Mouse (Mus musculus): Measurements from ENCODE around the gene Cbx1. TPM values are rescaled to one million over a fixed set of nuclear protein-coding genes. Genes with fewer than 3 reads are reported as not detected.
"Not testable (repeated sequence)": the region's sequence is repeated elsewhere in the genome, so short reads cannot be mapped to it uniquely, and the experiment has no call there.

Cbx1 gene
- polyA plus RNA-seq, 1 experiment: not detected

GRCm38 (mm10) chr11:96780306-96780705 lies 8.6 kb upstream of the Cbx1 start:
- TF ChIP-seq CTCF (IDR thresholded peaks at IDR 0.05; ENCODE audit: insufficient read depth, low read depth, low read length): no peak
- no peak for TF ChIP-seq POLR2A (IDR thresholded peaks at IDR 0.05; ENCODE audit: insufficient read depth, low read depth, low read length)
- WGBS: 80% methylated on average over 5 of the region's 5 CpGs
- peaks cover under 1% of the 10 kb centered on the region; the same call in 1 of the 2 replicates for H3K4me1 ChIP-seq (ENCODE audit: control insufficient read depth, insufficient read depth, low read length)
- H3K27ac ChIP-seq (ENCODE audit: insufficient read depth, low read depth, low read length): no peak overlapping the region
- no peak overlapping the region for H3K4me3 ChIP-seq (ENCODE audit: insufficient read depth, low read depth, low read length)

- Histone ChIP-seq H3K27ac (ENCODE audit: insufficient read depth, low read depth, low read length) (no peak overlapping the region), H3K4me3 (ENCODE audit: insufficient read depth, low read depth, low read length) (no peak overlapping the region), H3K4me1 (ENCODE audit: control insufficient read depth, insufficient read depth, low read length) (no peaks in the 10 kb centered on the region)
- 86% methylated on average over 2 of the region's 2 CpGs for WGBS
- no peak for TF ChIP-seq CTCF (IDR thresholded peaks at IDR 0.05; ENCODE audit: insufficient read depth, low read depth, low read length)
- TF ChIP-seq POLR2A (IDR thresholded peaks at IDR 0.05; ENCODE audit: insufficient read depth, low read depth, low read length): no peak
Measured at GRCm38 (mm10) chr11:96781425-96781824, 7.5 kb upstream of the Cbx1 start.

GRCm38 (mm10) chr11:96784847-96785246 lies 4.1 kb upstream of the Cbx1 start:
- 14% methylated on average over 7 of the region's 7 CpGs for WGBS

GRCm38 (mm10) chr11:96786731-96787450 lies 2.0 kb upstream of the Cbx1 start:
- Histone ChIP-seq H3K4me3 (ENCODE audit: insufficient read depth, low read depth, low read length) (no peak overlapping the region), H3K27ac (ENCODE audit: insufficient read depth, low read depth, low read length) (no peak overlapping the region), H3K4me1 (ENCODE audit: control insufficient read depth, insufficient read depth, low read length) (peaks cover 7% of the 10 kb centered on the region; the same call in 1 of the 2 replicates)
- TF ChIP-seq CTCF (IDR thresholded peaks at IDR 0.05; ENCODE audit: insufficient read depth, low read depth, low read length) (no peak), POLR2A (IDR thresholded peaks at IDR 0.05; ENCODE audit: insufficient read depth, low read depth, low read length) (no peak)
- WGBS: 46% methylated on average over 9 of the region's 9 CpGs

More at GRCm38 (mm10) chr11:96784847-96785246, 4.1 kb upstream of the Cbx1 start:
- not testable (repeated sequence) for H3K4me1 ChIP-seq (ENCODE audit: control insufficient read depth, insufficient read depth, low read length); H3K4me3 ChIP-seq (ENCODE audit: insufficient read depth, low read depth, low read length); H3K27ac ChIP-seq (ENCODE audit: insufficient read depth, low read depth, low read length)

- TF ChIP-seq POLR2A (IDR thresholded peaks at IDR 0.05; ENCODE audit: insufficient read depth, low read depth, low read length) (no peak), CTCF (IDR thresholded peaks at IDR 0.05; ENCODE audit: insufficient read depth, low read depth, low read length) (no peak)
- H3K4me3 ChIP-seq (ENCODE audit: insufficient read depth, low read depth, low read length): peak overlapping the region; percentile 77
- H3K4me1 ChIP-seq (ENCODE audit: control insufficient read depth, insufficient read depth, low read length): peaks cover 7% of the 10 kb centered on the region; the same call in 1 of the 2 replicates
- WGBS: 11% methylated on average over 5 of the region's 5 CpGs
- no peak overlapping the region for H3K27ac ChIP-seq (ENCODE audit: insufficient read depth, low read depth, low read length)
Measured at GRCm38 (mm10) chr11:96789990-96790389, 1.1 kb downstream of the Cbx1 start.

GRCm38 (mm10) chr11:96790681-96791080 lies 1.8 kb downstream of the Cbx1 start:
- H3K4me3 ChIP-seq (ENCODE audit: insufficient read depth, low read depth, low read length): no peak overlapping the region
- WGBS: 16% methylated on average over 1 of the region's 1 CpGs
- peaks cover 7% of the 10 kb centered on the region; the same call in 1 of the 2 replicates for H3K4me1 ChIP-seq (ENCODE audit: control insufficient read depth, insufficient read depth, low read length)
- TF ChIP-seq POLR2A (IDR thresholded peaks at IDR 0.05; ENCODE audit: insufficient read depth, low read depth, low read length) (no peak), CTCF (IDR thresholded peaks at IDR 0.05; ENCODE audit: insufficient read depth, low read depth, low read length) (no peak)
- no peak overlapping the region for H3K27ac ChIP-seq (ENCODE audit: insufficient read depth, low read depth, low read length)

- no peak overlapping the region for H3K27ac ChIP-seq (ENCODE audit: insufficient read depth, low read depth, low read length)
- no peak for TF ChIP-seq CTCF (IDR thresholded peaks at IDR 0.05; ENCODE audit: insufficient read depth, low read depth, low read length)
- TF ChIP-seq POLR2A (IDR thresholded peaks at IDR 0.05; ENCODE audit: insufficient read depth, low read depth, low read length): no peak
- 94% methylated on average over 13 of the region's 13 CpGs for WGBS
Measured at GRCm38 (mm10) chr11:96795491-96795890, 6.6 kb downstream of the Cbx1 start.

GRCm38 (mm10) chr11:96796081-96796480 lies 7.2 kb downstream of the Cbx1 start:
- H3K27ac ChIP-seq (ENCODE audit: insufficient read depth, low read depth, low read length): no peak overlapping the region
- WGBS: 99% methylated on average over 2 of the region's 2 CpGs
- TF ChIP-seq POLR2A (IDR thresholded peaks at IDR 0.05; ENCODE audit: insufficient read depth, low read depth, low read length): no peak
- no peak for TF ChIP-seq CTCF (IDR thresholded peaks at IDR 0.05; ENCODE audit: insufficient read depth, low read depth, low read length)
- no peaks in the 10 kb centered on the region for H3K4me1 ChIP-seq (ENCODE audit: control insufficient read depth, insufficient read depth, low read length)
- H3K4me3 ChIP-seq (ENCODE audit: insufficient read depth, low read depth, low read length): no peak overlapping the region

More at GRCm38 (mm10) chr11:96795491-96795890, 6.6 kb downstream of the Cbx1 start:
- Histone ChIP-seq H3K4me1 (ENCODE audit: control insufficient read depth, insufficient read depth, low read length) (peaks cover 2% of the 10 kb centered on the region; the same call in 1 of the 2 replicates), H3K4me3 (ENCODE audit: insufficient read depth, low read depth, low read length) (no peak overlapping the region)

GRCm38 (mm10) chr11:96796586-96796985 lies 7.7 kb downstream of the Cbx1 start:
- WGBS: 48% methylated on average over 1 of the region's 1 CpGs
- no peak overlapping the region for H3K4me3 ChIP-seq (ENCODE audit: insufficient read depth, low read depth, low read length)
- no peaks in the 10 kb centered on the region for H3K4me1 ChIP-seq (ENCODE audit: control insufficient read depth, insufficient read depth, low read length)
- TF ChIP-seq CTCF (IDR thresholded peaks at IDR 0.05; ENCODE audit: insufficient read depth, low read depth, low read length) (no peak), POLR2A (IDR thresholded peaks at IDR 0.05; ENCODE audit: insufficient read depth, low read depth, low read length) (no peak)
- no peak overlapping the region for H3K27ac ChIP-seq (ENCODE audit: insufficient read depth, low read depth, low read length)
